Mouse (Mus musculus) testis, postnatal 10 days (tissue): ENCODE measurements around the gene Polr2e.

Experiments used
- DNase-seq: peaks from one replicate; pipeline ENCODE4 v3.0.0; 2021; ENCODE audit warnings: low spot score

The Polr2e gene

DNA sequence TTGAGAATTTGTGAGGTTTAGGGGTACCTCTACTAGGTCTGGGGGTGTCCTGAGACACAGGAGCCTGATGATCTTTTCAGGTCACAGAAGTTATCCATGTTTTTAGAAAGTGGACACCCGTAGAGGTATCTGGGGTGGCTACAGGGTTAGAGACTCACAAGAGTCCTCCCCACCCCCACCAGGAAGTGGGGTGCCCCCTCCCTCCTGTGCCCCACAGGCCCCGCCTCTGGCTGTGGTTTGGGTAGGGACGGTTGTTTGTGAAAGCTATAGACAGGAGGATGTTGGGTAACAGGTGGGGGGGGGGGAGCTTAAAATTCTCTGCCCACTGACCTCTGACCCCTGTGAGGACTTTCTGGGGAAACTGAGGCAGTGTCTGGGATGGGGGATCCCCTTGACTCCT is 22.2 kb downstream of the Polr2e start:
- no peak for DNase-seq

- DNase-seq, result no peak
These were observed 22.7 kb downstream of the Polr2e start for GRCm38 (mm10) chr10:80016931-80017330.

- no peak for DNase-seq
These were observed 23.1 kb downstream of the Polr2e start, which contains the start of gene Arhgap45 for GRCm38 (mm10) chr10:80016511-80016910. Arhgap45 (plus strand) TSS chr10:80016653.

GRCm38 (mm10) chr10:80015583-80015982 is 24.0 kb downstream of the Polr2e start:
- DNase-seq, result no peak

GRCm38 (mm10) chr10:80014484-80015290 is 24.9 kb downstream of the Polr2e start:
- no peak for DNase-seq

- DNase-seq, result no peak
These were observed 26.0 kb downstream of the Polr2e start for GRCm38 (mm10) chr10:80013609-80014008.

GRCm38 (mm10) chr10:80011740-80012139 is 27.9 kb downstream of the Polr2e start:
- no peak for DNase-seq

DNA sequence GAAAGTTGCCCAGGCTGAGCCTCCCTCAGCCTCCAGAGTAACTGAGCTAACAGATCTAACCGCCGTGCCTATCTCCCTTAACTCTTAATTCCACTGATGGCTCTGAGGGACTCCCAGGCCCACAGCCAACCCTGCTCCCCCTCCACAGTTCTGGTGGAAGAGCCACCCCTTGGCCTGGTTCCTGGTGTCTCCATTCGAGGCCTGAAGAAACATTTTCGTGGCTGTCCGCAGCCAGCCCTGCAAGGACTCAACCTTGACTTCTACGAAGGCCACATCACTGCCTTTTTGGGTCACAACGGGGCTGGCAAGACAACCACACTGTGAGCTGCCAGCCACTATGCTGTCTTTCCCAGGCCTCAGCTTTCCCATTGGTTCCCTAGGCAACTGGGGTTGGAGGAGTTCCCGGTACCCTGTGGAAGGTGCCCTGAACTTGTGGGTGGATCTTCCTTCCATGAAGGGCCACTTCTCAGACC is 35.3 kb downstream of the Polr2e start:
- no peak for DNase-seq

DNA sequence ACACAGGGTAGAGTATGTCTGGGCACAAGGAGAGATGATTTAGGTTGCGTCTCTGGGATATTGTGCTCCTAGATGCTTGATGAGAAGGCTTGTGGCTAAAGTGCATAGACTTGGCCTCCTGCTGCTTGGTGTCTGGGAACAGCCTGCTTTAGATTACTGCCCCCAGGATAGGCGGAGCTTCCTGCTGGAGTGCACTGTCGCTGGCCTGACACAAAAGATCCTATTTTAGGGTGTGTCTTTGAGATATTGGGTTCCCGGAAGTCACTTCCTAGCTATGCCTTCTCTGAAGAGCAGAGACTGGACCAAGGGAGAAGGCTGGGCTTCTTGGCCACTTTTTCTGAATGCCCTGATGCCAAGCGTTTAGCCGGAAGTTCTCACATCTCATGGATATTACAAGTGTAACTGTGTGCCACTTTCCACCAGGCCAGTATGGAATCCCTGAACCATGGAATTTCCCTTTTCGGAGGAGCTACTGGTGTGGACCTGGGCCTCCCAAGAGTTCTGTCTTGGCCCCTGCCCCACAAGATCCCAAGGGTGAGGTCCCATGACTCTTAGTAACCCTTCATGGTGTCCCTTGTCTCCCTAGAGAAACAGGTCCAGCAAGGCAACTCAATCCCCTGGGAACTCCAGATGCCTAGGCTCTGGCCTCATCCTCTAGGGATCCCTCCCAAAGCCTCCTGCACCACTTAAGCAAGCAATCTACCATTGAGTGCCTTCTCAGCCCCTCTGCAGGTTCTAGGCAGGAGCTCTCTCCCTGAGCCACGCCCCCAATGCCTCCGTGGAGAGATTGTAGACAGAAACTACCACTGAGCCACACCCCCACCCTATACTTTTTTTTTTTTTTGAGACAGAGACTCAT is 36.0 kb downstream of the Polr2e start:
- DNase-seq, result no peak

- DNase-seq, result no peak
These were observed 36.8 kb downstream of the Polr2e start for GRCm38 (mm10) chr10:80002829-80003228.

- DNase-seq, result no peak
These were observed 37.6 kb downstream of the Polr2e start for GRCm38 (mm10) chr10:80001945-80002344.

- DNase-seq, result no peak
These were observed 41.8 kb downstream of the Polr2e start for GRCm38 (mm10) chr10:79997819-79998218.

DNA sequence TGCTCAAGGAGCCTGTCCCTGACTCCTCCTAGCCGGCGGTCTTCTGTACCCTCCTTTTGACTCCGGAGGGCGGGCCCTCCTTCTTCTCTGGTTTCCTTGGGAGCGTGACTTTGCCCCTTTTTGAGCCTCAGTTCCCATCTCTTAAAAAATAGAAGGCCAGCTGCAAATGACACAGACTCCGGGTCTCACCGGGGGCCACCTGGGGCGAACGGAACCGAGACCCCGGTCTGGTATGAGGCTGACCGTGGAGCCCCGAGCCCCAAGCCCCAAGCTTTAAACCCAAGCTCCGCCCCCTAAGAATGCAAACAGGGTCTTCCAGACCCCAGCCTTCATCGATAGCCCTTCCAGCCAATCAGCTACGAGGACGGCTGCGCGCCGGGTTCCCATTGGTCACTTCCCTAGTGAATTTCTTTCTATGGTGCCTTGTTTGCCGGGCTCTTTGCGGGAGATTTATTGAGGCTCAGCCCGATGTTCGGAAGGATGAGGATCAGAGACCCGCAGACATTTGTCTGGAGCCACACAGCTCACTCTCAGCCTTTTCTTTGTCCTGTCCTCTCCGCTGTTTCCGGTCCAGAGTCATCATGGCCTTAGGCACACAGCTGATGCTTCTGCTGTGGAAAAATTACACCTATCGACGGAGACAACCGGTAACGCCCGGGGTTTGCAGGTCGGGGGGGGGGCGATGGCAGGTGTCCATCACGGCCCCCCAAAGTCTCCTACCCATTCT is 42.4 kb downstream of the Polr2e start:
- peak; percentile 74 for DNase-seq

DNA sequence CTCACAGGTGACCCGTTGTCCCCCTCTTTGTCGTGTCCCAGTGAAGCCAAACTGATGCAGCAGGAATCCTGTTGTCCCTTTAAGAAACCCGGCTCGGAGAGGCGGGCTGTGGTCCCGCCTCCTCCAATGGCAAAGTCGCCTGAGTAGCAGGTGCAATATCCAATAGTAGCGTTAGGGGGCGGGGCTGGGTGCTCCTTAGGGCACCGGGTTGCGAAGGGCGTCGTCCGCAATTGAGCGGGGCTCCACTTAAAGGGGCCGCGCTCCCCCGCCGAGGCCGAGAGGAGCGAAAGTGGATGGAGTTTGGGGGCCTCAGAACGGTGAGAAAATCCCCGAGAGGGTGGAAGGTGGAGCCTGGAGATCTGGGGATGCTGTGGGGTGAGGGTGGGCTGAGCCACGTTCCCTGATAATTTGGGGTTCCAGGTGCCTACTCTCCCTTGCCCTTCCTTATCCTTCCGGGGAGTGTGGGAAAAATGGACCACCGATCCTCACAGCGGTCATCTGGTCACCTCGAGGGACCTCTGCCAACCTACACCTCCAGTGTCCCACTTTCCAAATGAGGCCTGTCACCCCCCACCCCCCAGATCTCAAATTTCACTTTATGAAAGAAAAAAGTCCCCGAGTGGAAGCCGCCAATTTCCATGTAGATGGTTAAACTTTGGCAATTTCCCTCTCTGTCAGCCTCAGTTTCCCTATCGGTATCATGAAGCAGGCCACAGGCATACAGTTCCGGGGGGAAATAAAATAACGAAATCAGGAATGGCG is 43.1 kb downstream of the Polr2e start, which contains the start of gene Abca7:
Gene Abca7 (plus strand): TSS at position 223 of the 762 bp plus-strand sequence.
- DNase-seq, result peak; percentile 99

- DNase-seq, result no peak
These were observed 44.0 kb downstream of the Polr2e start for GRCm38 (mm10) chr10:79995636-79996035.

GRCm38 (mm10) chr10:79994397-79995115 is 45.0 kb downstream of the Polr2e start:
- no peak for DNase-seq

- DNase-seq, result no peak
These were observed 48.0 kb downstream of the Polr2e start for GRCm38 (mm10) chr10:79991548-79991947.

GRCm38 (mm10) chr10:79991099-79991498 is 48.5 kb downstream of the Polr2e start:
- no peak for DNase-seq

DNA sequence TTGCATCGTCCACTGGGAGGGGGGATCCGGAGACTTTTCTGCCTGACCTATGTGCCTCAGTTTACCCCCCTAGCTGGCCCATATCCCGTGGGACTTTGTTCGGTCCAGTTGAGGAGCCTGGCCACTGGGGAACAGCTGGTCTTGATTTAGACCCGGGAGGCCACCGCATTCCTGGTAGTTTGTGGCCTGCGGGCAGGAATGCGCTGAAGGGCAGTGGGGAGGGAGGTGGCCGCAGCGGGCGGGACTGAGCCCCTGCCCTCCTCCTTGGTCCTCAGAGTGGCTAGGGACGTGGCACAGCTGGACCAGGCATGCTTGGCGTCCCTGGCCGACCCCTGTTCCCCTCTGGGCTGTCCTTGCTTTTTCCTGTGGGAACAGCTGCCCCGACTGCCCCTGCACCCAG is 49.7 kb downstream of the Polr2e start:
- no peak for DNase-seq

- DNase-seq, result no peak
These were observed 50.3 kb downstream of the Polr2e start for GRCm38 (mm10) chr10:79989272-79989786.
